Mouse (Mus musculus) hindbrain, embryonic 15.5 days (tissue): ENCODE measurements at regions not wholly inside any gene's neighbourhood (a gene's known extent, or its start where the extent isn't known, plus 50 kb on each side); places are given as distances from the start of the nearest gene placed in this dataset.
A peak's percentile ranks its signal among the peaks of the same experiment; 100 is the strongest.

Experiments used
- ATAC-seq: fragments of 200-750 bp; cut with Nextera tagmentation; 2 replicates; pipeline ENCODE4 v1.8.0; 2017; ENCODE audit warnings: low read depth, moderate number of reproducible peaks, moderate TSS enrichment; ENCODE audit not compliant: low FRiP score
- H3K27ac ChIP-seq: fragments of 300-500 bp; sonication (generic); replicated peaks from 2 replicates; pipeline ENCODE4 v1.5.1; 2015; ENCODE audit warnings: mild to moderate bottlenecking, inconsistent platforms
- H3K27me3 ChIP-seq: fragments of 300-500 bp; sonication (generic); 2 replicates; pipeline ENCODE4 v1.6.1; 2015; ENCODE audit warnings: control low read depth, inconsistent platforms
- H3K36me3 ChIP-seq: fragments of 300-500 bp; sonication (generic); 2 replicates; pipeline ENCODE4 v1.6.1; 2015; ENCODE audit warnings: control low read depth, inconsistent platforms
- H3K4me1 ChIP-seq: fragments of 300-500 bp; sonication (generic); replicated peaks from 2 replicates; pipeline ENCODE4 v1.6.1; 2015; ENCODE audit warnings: control low read depth, inconsistent platforms
- H3K4me2 ChIP-seq: fragments of 300-500 bp; sonication (generic); 2 replicates; pipeline ENCODE4 v1.6.1; 2015; ENCODE audit warnings: moderate library complexity, mild to moderate bottlenecking, inconsistent platforms
- H3K4me3 ChIP-seq: fragments of 300-500 bp; sonication (generic); 2 replicates; pipeline ENCODE4 v1.5.1; 2015; ENCODE audit warnings: mild to moderate bottlenecking, inconsistent platforms
- H3K9ac ChIP-seq: fragments of 300-500 bp; sonication (generic); 2 replicates; pipeline ENCODE4 v1.6.1; 2015; ENCODE audit warnings: inconsistent platforms
- H3K9me3 ChIP-seq: fragments of 300-500 bp; sonication (generic); 2 replicates; pipeline ENCODE4 v1.6.1; 2016; ENCODE audit warnings: control low read depth, inconsistent platforms
- WGBS: fragments of 180-500 bp; shearing (Covaris S2); methylation state at CpG from one replicate; pipeline ENCODE4 v1.1.7; 2015; 5-methylcytosine and 5-hydroxymethylcytosine counted together

- no peak overlapping the region for H3K4me3 ChIP-seq
- WGBS = 72% methylated on average over 3 of the region's 3 CpGs
- H3K4me1 ChIP-seq = no peaks in the 10 kb centered on the region
- no peaks in the 10 kb centered on the region for H3K27me3 ChIP-seq
- no peak overlapping the region for H3K4me2 ChIP-seq
- H3K9ac ChIP-seq = no peak overlapping the region
- ATAC-seq = no peak
- H3K9me3 ChIP-seq = no peaks in the 10 kb centered on the region
- no peak overlapping the region for H3K27ac ChIP-seq
- H3K36me3 ChIP-seq = no peaks in the 10 kb centered on the region
These were observed 253.3 kb upstream of the Adgrl3 start for GRCm38 (mm10) chr5:80766591-80766990.

- H3K4me3 ChIP-seq = no peak overlapping the region
These were observed 236.0 kb upstream of the Adgrl3 start for GRCm38 (mm10) chr5:80783892-80784291.

GRCm38 (mm10) chr5:80784746-80785145, 235.2 kb upstream of the Adgrl3 start:
- Histone ChIP-seq H3K4me3 (no peak overlapping the region), H3K4me2 (no peak overlapping the region), H3K4me1 (no peaks in the 10 kb centered on the region), H3K27me3 (no peaks in the 10 kb centered on the region), H3K36me3 (no peaks in the 10 kb centered on the region), H3K9me3 (no peaks in the 10 kb centered on the region), H3K9ac (no peak overlapping the region), H3K27ac (no peak overlapping the region)
- no peak for ATAC-seq
- WGBS = 83% methylated on average over 6 of the region's 6 CpGs

More at GRCm38 (mm10) chr5:80783892-80784291, 236.0 kb upstream of the Adgrl3 start:
- no peaks in the 10 kb centered on the region for H3K27me3 ChIP-seq
- no peak overlapping the region for H3K9ac ChIP-seq
- 86% methylated on average over 4 of the region's 4 CpGs for WGBS
- no peaks in the 10 kb centered on the region for H3K9me3 ChIP-seq
- H3K4me2 ChIP-seq = no peak overlapping the region
- H3K36me3 ChIP-seq = no peaks in the 10 kb centered on the region
- H3K27ac ChIP-seq = no peak overlapping the region
- no peak for ATAC-seq
- H3K4me1 ChIP-seq = no peaks in the 10 kb centered on the region

- H3K4me1 ChIP-seq = no peaks in the 10 kb centered on the region
- no peak overlapping the region for H3K27ac ChIP-seq
- no peak overlapping the region for H3K9ac ChIP-seq
- no peak overlapping the region for H3K4me2 ChIP-seq
- no peaks in the 10 kb centered on the region for H3K36me3 ChIP-seq
- no peaks in the 10 kb centered on the region for H3K9me3 ChIP-seq
- H3K4me3 ChIP-seq = no peak overlapping the region
- WGBS = 95% methylated on average over 1 of the region's 1 CpGs
- ATAC-seq = no peak
- H3K27me3 ChIP-seq = no peaks in the 10 kb centered on the region
These were observed 228.3 kb upstream of the Adgrl3 start for GRCm38 (mm10) chr5:80791658-80792057.

- Histone ChIP-seq H3K27me3 (no peaks in the 10 kb centered on the region), H3K9me3 (no peaks in the 10 kb centered on the region), H3K4me2 (no peak overlapping the region), H3K9ac (no peak overlapping the region), H3K4me1 (no peaks in the 10 kb centered on the region), H3K36me3 (no peaks in the 10 kb centered on the region), H3K4me3 (no peak overlapping the region), H3K27ac (no peak overlapping the region)
- no peak for ATAC-seq
These were observed 220.2 kb upstream of the Adgrl3 start for GRCm38 (mm10) chr5:80799777-80800176.

- Histone ChIP-seq H3K9ac (no peak overlapping the region), H3K27me3 (no peaks in the 10 kb centered on the region), H3K4me1 (no peaks in the 10 kb centered on the region), H3K36me3 (no peaks in the 10 kb centered on the region), H3K27ac (no peak overlapping the region), H3K4me3 (no peak overlapping the region), H3K4me2 (no peak overlapping the region), H3K9me3 (no peaks in the 10 kb centered on the region)
- WGBS = 88% methylated on average over 2 of the region's 2 CpGs
- no peak for ATAC-seq
These were observed 207.0 kb upstream of the Adgrl3 start for GRCm38 (mm10) chr5:80812917-80813316.

- Histone ChIP-seq H3K36me3 (no peaks in the 10 kb centered on the region), H3K4me3 (no peak overlapping the region), H3K4me1 (no peaks in the 10 kb centered on the region), H3K9me3 (no peaks in the 10 kb centered on the region), H3K9ac (no peak overlapping the region), H3K27me3 (no peaks in the 10 kb centered on the region), H3K4me2 (no peak overlapping the region), H3K27ac (no peak overlapping the region)
- ATAC-seq = no peak
These were observed 200.7 kb upstream of the Adgrl3 start for GRCm38 (mm10) chr5:80819208-80819607.

GRCm38 (mm10) chr5:80842531-80842930, 177.4 kb upstream of the Adgrl3 start:
- Histone ChIP-seq H3K4me2 (no peak overlapping the region), H3K36me3 (no peaks in the 10 kb centered on the region), H3K27me3 (no peaks in the 10 kb centered on the region), H3K9me3 (no peaks in the 10 kb centered on the region), H3K9ac (no peak overlapping the region), H3K4me1 (no peaks in the 10 kb centered on the region), H3K4me3 (no peak overlapping the region), H3K27ac (no peak overlapping the region)
- no peak for ATAC-seq
- WGBS = 74% methylated on average over 1 of the region's 1 CpGs

- 0 out of 2 replicates have a peak, but pooled peaks have one; percentile 48 for ATAC-seq
- WGBS = 52% methylated on average over 5 of the region's 5 CpGs
These were observed 164.9 kb upstream of the Adgrl3 start for GRCm38 (mm10) chr5:80855034-80855433.

GRCm38 (mm10) chr5:80876600-80876999, 143.3 kb upstream of the Adgrl3 start:
- H3K4me2 ChIP-seq = no peak overlapping the region
- no peak overlapping the region for H3K27ac ChIP-seq
- no peak overlapping the region for H3K4me3 ChIP-seq
- H3K27me3 ChIP-seq = no peaks in the 10 kb centered on the region
- H3K9ac ChIP-seq = no peak overlapping the region
- H3K4me1 ChIP-seq = no peaks in the 10 kb centered on the region
- ATAC-seq = no peak
- H3K9me3 ChIP-seq = no peaks in the 10 kb centered on the region
- WGBS = 86% methylated on average over 2 of the region's 2 CpGs
- H3K36me3 ChIP-seq = no peaks in the 10 kb centered on the region

More at GRCm38 (mm10) chr5:80855034-80855433, 164.9 kb upstream of the Adgrl3 start:
- no peaks in the 10 kb centered on the region for H3K36me3 ChIP-seq
- H3K4me1 ChIP-seq = no peaks in the 10 kb centered on the region
- H3K4me2 ChIP-seq = no peak overlapping the region
- H3K27ac ChIP-seq = no peak overlapping the region
- H3K27me3 ChIP-seq = no peaks in the 10 kb centered on the region
- H3K4me3 ChIP-seq = no peak overlapping the region
- H3K9me3 ChIP-seq = no peaks in the 10 kb centered on the region
- H3K9ac ChIP-seq = no peak overlapping the region

- 53% methylated on average over 5 of the region's 5 CpGs for WGBS
- no peak for ATAC-seq
- Histone ChIP-seq H3K9me3 (no peaks in the 10 kb centered on the region), H3K27ac (no peak overlapping the region), H3K27me3 (no peaks in the 10 kb centered on the region), H3K36me3 (no peaks in the 10 kb centered on the region), H3K9ac (no peak overlapping the region), H3K4me3 (no peak overlapping the region), H3K4me2 (no peak overlapping the region), H3K4me1 (no peaks in the 10 kb centered on the region)
These were observed 121.7 kb upstream of the Adgrl3 start for GRCm38 (mm10) chr5:80898230-80898629.

GRCm38 (mm10) chr5:80908771-80909170, 111.2 kb upstream of the Adgrl3 start:
- H3K9me3 ChIP-seq = no peaks in the 10 kb centered on the region
- WGBS = 72% methylated on average over 6 of the region's 6 CpGs
- H3K4me3 ChIP-seq = no peak overlapping the region
- no peak overlapping the region for H3K4me2 ChIP-seq
- no peaks in the 10 kb centered on the region for H3K27me3 ChIP-seq
- no peak overlapping the region for H3K27ac ChIP-seq
- H3K9ac ChIP-seq = no peak overlapping the region
- no peaks in the 10 kb centered on the region for H3K4me1 ChIP-seq
- H3K36me3 ChIP-seq = no peaks in the 10 kb centered on the region
- no peak for ATAC-seq

- no peak overlapping the region for H3K4me3 ChIP-seq
- H3K27me3 ChIP-seq = no peaks in the 10 kb centered on the region
- H3K4me1 ChIP-seq = no peaks in the 10 kb centered on the region
- no peak overlapping the region for H3K4me2 ChIP-seq
- H3K27ac ChIP-seq = no peak overlapping the region
- no peak overlapping the region for H3K9ac ChIP-seq
- WGBS = 82% methylated on average over 3 of the region's 3 CpGs
- H3K36me3 ChIP-seq = no peaks in the 10 kb centered on the region
- no peaks in the 10 kb centered on the region for H3K9me3 ChIP-seq
- no peak for ATAC-seq
These were observed 81.1 kb upstream of the Adgrl3 start for GRCm38 (mm10) chr5:80938791-80939190.
